Mouse (Mus musculus) T-cell, adult 2 months (primary cell): ENCODE measurements around the gene Olfr1314.

Source experiments
- DNase-seq: peaks from one replicate; pipeline ENCODE4 v3.0.0; 2022; ENCODE audit warnings: low spot score

The Olfr1314 gene

DNA sequence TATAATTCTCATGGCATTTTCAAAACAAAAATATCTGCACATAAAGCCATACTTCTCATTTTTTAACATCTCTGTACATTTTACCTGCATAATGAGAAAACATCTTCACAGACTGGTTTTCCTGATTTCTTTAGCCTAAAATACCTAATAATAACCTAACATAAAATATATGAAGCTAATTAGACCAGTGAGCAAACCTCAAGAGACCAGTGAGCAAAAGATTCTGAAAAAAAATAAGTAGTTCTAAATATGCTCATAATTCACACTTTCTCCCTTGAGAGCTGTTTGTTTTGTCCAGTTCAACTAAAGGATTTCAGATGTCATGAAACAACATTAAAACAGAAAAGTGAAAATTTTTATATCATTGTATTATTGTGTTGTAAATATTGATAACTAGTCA lies at the start of gene Olfr1314:
Olfr1314 (minus strand) TSS at position 101 of the 400 bp plus-strand sequence.
- no peak for DNase-seq

DNA sequence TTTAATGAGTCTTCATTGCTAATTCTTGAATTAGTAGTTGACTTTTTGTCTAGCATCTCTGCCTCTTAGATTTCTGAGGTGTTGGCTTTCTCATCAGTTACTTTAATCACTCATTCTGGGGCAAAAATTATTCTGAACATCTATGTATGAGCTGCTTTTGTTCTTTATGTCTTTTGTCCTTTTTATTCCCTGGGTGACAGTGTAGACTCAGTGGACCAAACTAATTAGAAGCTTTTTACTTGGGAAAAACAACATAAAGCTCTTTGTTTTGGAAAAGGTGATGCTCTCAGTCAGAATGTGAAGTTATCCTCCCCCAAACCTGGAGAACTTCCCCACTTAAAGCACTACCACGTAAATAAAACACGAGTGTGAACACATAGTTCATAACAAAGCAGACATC lies 43.4 kb upstream of the Olfr1314 start, which contains the start of gene Olfr1317:
Olfr1317 (plus strand) TSS at position 301 of the 400 bp plus-strand sequence.
- no peak for DNase-seq

DNA sequence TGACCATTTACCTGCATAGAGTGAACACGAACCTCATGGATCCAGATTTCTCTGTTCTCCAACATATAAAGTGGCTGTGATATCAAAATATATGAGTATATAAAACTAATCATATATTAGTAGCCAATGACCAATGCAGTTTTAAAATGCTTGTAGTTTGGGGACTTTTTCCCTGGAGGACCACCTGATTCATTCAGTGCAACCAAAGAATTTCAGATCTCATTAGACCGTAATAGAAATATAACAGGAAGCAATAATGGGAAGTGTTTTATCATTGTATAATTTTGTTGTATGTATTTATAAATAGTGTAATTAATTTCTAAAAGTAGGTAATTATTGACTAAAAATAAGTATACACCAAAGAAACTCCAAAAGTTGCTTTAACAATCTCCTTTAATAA lies 38.3 kb upstream of the Olfr1314 start, which contains the start of gene Olfr1316:
Olfr1316 (minus strand) TSS at position 101 of the 400 bp plus-strand sequence.
- no peak for DNase-seq

DNA sequence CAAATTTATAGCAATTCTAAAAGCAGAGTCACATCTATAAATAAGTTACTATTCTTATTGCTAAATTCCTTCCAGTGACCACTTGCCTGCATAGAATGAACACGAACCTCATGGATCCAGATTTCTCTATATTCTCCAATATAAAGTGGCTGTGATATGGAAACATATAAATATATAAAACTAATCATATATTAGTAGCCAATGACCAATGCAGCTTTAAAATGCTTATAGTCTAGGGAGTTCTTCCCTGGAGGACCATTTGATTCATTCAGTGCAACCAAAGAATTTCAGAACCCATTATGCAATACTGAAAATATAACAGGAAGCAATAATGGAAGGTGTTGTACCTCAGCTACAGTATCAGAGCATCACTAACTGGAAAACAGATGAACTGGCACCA lies 18.8 kb upstream of the Olfr1314 start, which contains the start of gene Olfr1315-ps1:
Olfr1315-ps1 (minus strand) TSS at position 101 of the 400 bp plus-strand sequence.
- no peak for DNase-seq

DNA sequence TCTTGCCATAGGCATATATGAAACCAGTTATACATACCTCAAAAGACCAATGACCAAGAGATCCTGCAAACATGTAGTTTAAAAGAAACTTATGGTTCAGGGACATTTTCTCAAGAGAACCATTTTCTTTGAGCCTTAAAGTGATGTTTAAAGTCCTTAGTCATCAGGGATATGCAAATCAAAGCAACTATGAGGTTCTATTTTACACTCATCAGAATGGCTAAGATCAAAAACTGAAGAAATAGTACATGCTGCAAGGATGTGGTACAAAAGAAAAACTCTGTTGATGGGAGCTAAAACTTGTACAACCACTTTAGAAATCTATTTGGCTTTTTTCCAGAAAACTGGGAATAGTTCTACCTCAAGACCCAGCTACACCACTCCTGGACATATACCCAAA lies 18.8 kb downstream of the Olfr1314 start, which contains the start of gene Olfr1313:
Olfr1313 (minus strand) TSS at position 101 of the 400 bp plus-strand sequence.
- DNase-seq: no peak

DNA sequence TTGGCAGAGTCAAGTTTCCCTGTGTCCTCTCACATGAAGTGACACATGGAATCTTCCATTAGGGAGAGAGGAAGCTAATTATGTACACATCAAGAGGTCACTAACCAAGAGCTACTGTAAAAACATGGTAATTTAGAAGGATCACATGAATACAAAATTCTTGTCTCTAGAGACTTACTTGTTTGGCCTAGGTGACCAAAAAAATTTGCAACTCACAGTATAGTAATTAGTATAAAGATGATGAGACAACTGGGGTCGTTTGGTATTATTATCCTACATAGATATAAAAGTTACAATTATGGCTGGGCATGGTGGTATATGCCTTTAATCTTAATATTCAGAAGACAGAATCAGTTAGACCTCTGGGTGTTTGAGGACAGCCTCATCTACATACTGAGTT lies 46.4 kb downstream of the Olfr1314 start, which contains the start of gene Olfr1312:
Olfr1312 (minus strand) TSS at position 101 of the 400 bp plus-strand sequence.
- no peak for DNase-seq
